Mouse (Mus musculus) heart, adult 2 months (tissue): ENCODE data around the gene Ttn.

Source experiments
- CTCF ChIP-seq: fragments of 200-600 bp; IDR thresholded peaks from 2 replicates; pipeline ENCODE4 v1.8.1; 2022; ENCODE audit warnings: antibody characterized with exemption, mild to moderate bottlenecking, moderate library complexity
- EP300 ChIP-seq: fragments of 200-500 bp; IDR thresholded peaks from 2 replicates; pipeline ENCODE4 v1.6.1; 2011; ENCODE audit warnings: low read depth, low read length, control low read depth; ENCODE audit not compliant: insufficient read depth

- TF ChIP-seq CTCF (peak; percentile 57), EP300 (no peak)
Observed at GRCm38 (mm10) chr2:76655982-76656381, 326.4 kb downstream of the Ttn start.
